Mouse (Mus musculus) MEL (cell line): ENCODE measurements at regions not wholly inside any gene's neighbourhood (a gene's known extent, or its start where the extent isn't known, plus 50 kb on each side); places are given as distances from the start of the nearest gene placed in this dataset.

Source experiments
- DNase-seq: peaks from one replicate; pipeline ENCODE4 v3.0.0; 2011; ENCODE audit warnings: low read depth, low spot score
- H3K27ac ChIP-seq: 2 replicates; pipeline ENCODE4 v1.5.1; 2012; ENCODE audit warnings: low read depth, mild to moderate bottlenecking, control low read depth, low read length, moderate library complexity; ENCODE audit not compliant: control insufficient read depth
- H3K27me3 ChIP-seq, 2 experiments: fragments of 150-350 bp in 1 of 2; sonication (generic) in 1 of 2; 2 replicates each; pipeline ENCODE4 v1.6.1; 2012; ENCODE audit warnings: low read length in 2 of 2, mild to moderate bottlenecking in 2 of 2, improper control_type of control experiment in 1 of 2, moderate library complexity in 1 of 2; ENCODE audit not compliant: insufficient read depth in 2 of 2, control insufficient read depth in 1 of 2
- H3K36me3 ChIP-seq, 2 experiments: 2 replicates each; pipeline ENCODE4 v1.6.1; 2012 to 2014; ENCODE audit warnings: low read length in 2 of 2, improper control_type of control experiment in 1 of 2, inconsistent platforms in 1 of 2, mild to moderate bottlenecking in 1 of 2; ENCODE audit not compliant: insufficient read depth in 2 of 2, control insufficient read depth in 1 of 2
- H3K4me1 ChIP-seq, 2 experiments: fragments of 150-350 bp in 1 of 2; sonication (generic) in 1 of 2; 2 replicates each; pipeline ENCODE4 v1.6.1; 2012; ENCODE audit warnings: low read length in 2 of 2, improper control_type of control experiment in 1 of 2, mild to moderate bottlenecking in 1 of 2; ENCODE audit not compliant: insufficient read depth in 2 of 2, control insufficient read depth in 1 of 2
- H3K4me3 ChIP-seq, 2 experiments: fragments of 150-350 bp in 1 of 2; sonication (generic) in 1 of 2; 2 replicates each; pipeline ENCODE4 v1.5.1; 2012; ENCODE audit warnings: low read depth in 2 of 2, low read length in 2 of 2, mild to moderate bottlenecking in 2 of 2, moderate library complexity in 2 of 2, control low read depth in 1 of 2, improper control_type of control experiment in 1 of 2; ENCODE audit not compliant: control insufficient read depth in 1 of 2, insufficient read depth in 1 of 2
- H3K79me2 ChIP-seq: 2 replicates; pipeline ENCODE4 v1.6.1; 2012; ENCODE audit warnings: mild to moderate bottlenecking, low read length, moderate library complexity; ENCODE audit not compliant: control insufficient read depth, poor library complexity, insufficient read depth
- H3K9ac ChIP-seq: 2 replicates; pipeline ENCODE4 v1.6.1; 2012; ENCODE audit warnings: low read depth, mild to moderate bottlenecking, control low read depth, low read length, moderate library complexity; ENCODE audit not compliant: control insufficient read depth, poor library complexity, severe bottlenecking
- H3K9me3 ChIP-seq: fragments of 150-350 bp; sonication (generic); replicated peaks from 2 replicates; pipeline ENCODE4 v1.6.1; 2012; ENCODE audit warnings: mild to moderate bottlenecking, low read length, improper control_type of control experiment, moderate library complexity; ENCODE audit not compliant: insufficient read depth
- CHD1 ChIP-seq: IDR thresholded peaks from 2 replicates; pipeline ENCODE4 v1.6.1; 2012; ENCODE audit warnings: low read depth, mild to moderate bottlenecking, inconsistent platforms, low read length, improper control_type of control experiment
- CHD2 ChIP-seq: IDR thresholded peaks from 2 replicates; pipeline ENCODE4 v1.6.1; 2011; ENCODE audit warnings: low read length, improper control_type of control experiment
- E2F4 ChIP-seq: IDR thresholded peaks from 2 replicates; pipeline ENCODE4 v1.6.1; 2011; ENCODE audit warnings: low read depth, low read length, improper control_type of control experiment, borderline replicate concordance
- ELF1 ChIP-seq: IDR thresholded peaks from 2 replicates; pipeline ENCODE4 v1.6.1; 2014; ENCODE audit warnings: low read depth, mild to moderate bottlenecking, inconsistent platforms, low read length, improper control_type of control experiment, moderate library complexity
- EP300 ChIP-seq, 2 experiments: IDR thresholded peaks; 2 replicates each; pipeline ENCODE4 v1.6.1; 2011; ENCODE audit warnings: improper control_type of control experiment in 2 of 2, low read length in 2 of 2, low read depth in 1 of 2, mild to moderate bottlenecking in 1 of 2
- ETS1 ChIP-seq: IDR thresholded peaks from 2 replicates; pipeline ENCODE4 v1.6.1; 2012; ENCODE audit warnings: low read depth, mild to moderate bottlenecking, inconsistent platforms, low read length, improper control_type of control experiment, moderate library complexity
- GATA1 ChIP-seq: IDR thresholded peaks from 2 replicates; pipeline ENCODE4 v1.6.1; 2011; ENCODE audit warnings: low read depth, low read length, improper control_type of control experiment
- JUND ChIP-seq: IDR thresholded peaks from 2 replicates; pipeline ENCODE4 v1.6.1; 2011; ENCODE audit warnings: low read depth, mild to moderate bottlenecking, improper control_type of control experiment, low read length
- MAFK ChIP-seq: IDR thresholded peaks from 2 replicates; pipeline ENCODE4 v1.6.1; 2011; ENCODE audit warnings: low read depth, mild to moderate bottlenecking, low read length, improper control_type of control experiment, borderline replicate concordance
- MAZ ChIP-seq: IDR thresholded peaks from 2 replicates; pipeline ENCODE4 v1.6.1; 2012; ENCODE audit warnings: low read depth, mild to moderate bottlenecking, inconsistent platforms, low read length, improper control_type of control experiment
- MXI1 ChIP-seq: IDR thresholded peaks from 2 replicates; pipeline ENCODE4 v1.6.1; 2011; ENCODE audit warnings: mild to moderate bottlenecking, low read depth, low read length, improper control_type of control experiment
- MYC ChIP-seq: IDR thresholded peaks from 2 replicates; pipeline ENCODE4 v1.6.1; 2011; ENCODE audit warnings: low read depth, mild to moderate bottlenecking, low read length, improper control_type of control experiment, moderate library complexity
- POLR2A ChIP-seq, 2 experiments: IDR thresholded peaks; 2 replicates each; pipeline ENCODE4 v1.6.1; 2011 to 2012; ENCODE audit warnings: low read length in 2 of 2, mild to moderate bottlenecking in 2 of 2, control low read depth in 1 of 2, improper control_type of control experiment in 1 of 2, low read depth in 1 of 2, moderate library complexity in 1 of 2; ENCODE audit not compliant: control insufficient read depth in 1 of 2, insufficient read depth in 1 of 2, poor library complexity in 1 of 2
- POLR2AphosphoS2 ChIP-seq: IDR thresholded peaks from 2 replicates; pipeline ENCODE4 v1.6.1; 2011; ENCODE audit warnings: low read length, improper control_type of control experiment
- POLR2AphosphoS5 ChIP-seq: IDR thresholded peaks from 2 replicates; pipeline ENCODE4 v1.6.1; 2012; ENCODE audit warnings: low read depth, borderline replicate concordance, mild to moderate bottlenecking, inconsistent platforms, low read length, moderate library complexity, mixed read lengths
- RCOR1 ChIP-seq: IDR thresholded peaks from 2 replicates; pipeline ENCODE4 v1.6.1; 2012; ENCODE audit warnings: low read depth, mild to moderate bottlenecking, inconsistent platforms, low read length, improper control_type of control experiment
- SIN3A ChIP-seq: IDR thresholded peaks from 2 replicates; pipeline ENCODE4 v1.6.1; 2012; ENCODE audit warnings: low read length, improper control_type of control experiment, inconsistent platforms
- TAL1 ChIP-seq: IDR thresholded peaks from 2 replicates; pipeline ENCODE4 v1.6.1; 2012; ENCODE audit warnings: mild to moderate bottlenecking, inconsistent platforms, low read length, moderate library complexity, mixed read lengths
- TCF12 ChIP-seq: IDR thresholded peaks from 2 replicates; pipeline ENCODE4 v1.6.1; 2014; ENCODE audit warnings: low read depth, mild to moderate bottlenecking, inconsistent platforms, low read length, improper control_type of control experiment, moderate library complexity
- USF2 ChIP-seq, 2 experiments: IDR thresholded peaks; 2 replicates each; pipeline ENCODE4 v1.6.1; 2011 to 2012; ENCODE audit warnings: improper control_type of control experiment in 2 of 2, low read length in 2 of 2, borderline replicate concordance in 1 of 2, inconsistent platforms in 1 of 2, low read depth in 1 of 2, mild to moderate bottlenecking in 1 of 2; ENCODE audit not compliant: insufficient read depth in 1 of 2
- ZC3H11A ChIP-seq: IDR thresholded peaks from 2 replicates; pipeline ENCODE4 v1.6.1; 2012; ENCODE audit warnings: low read depth, mild to moderate bottlenecking, inconsistent platforms, low read length, improper control_type of control experiment

GRCm38 (mm10) chr12:86816171-86816701 is 68.4 kb downstream of the Irf2bpl start:
- H3K36me3 ChIP-seq: peaks cover 0 to 4% of the 10 kb centered on the region in 2 experiments; a peak in 1 of 4 replicates
- H3K27me3 ChIP-seq: no peaks in the 10 kb centered on the region
- H3K9ac ChIP-seq: no peak overlapping the region
- H3K79me2 ChIP-seq: no peaks in the 10 kb centered on the region
- peak; percentile 81 for DNase-seq
- H3K4me3 ChIP-seq: no peak overlapping the region
- H3K4me1 ChIP-seq: peaks cover 2 to 22% of the 10 kb centered on the region in 2 experiments; a peak in 2 of 4 replicates
- no peaks in the 10 kb centered on the region for H3K9me3 ChIP-seq
- TF ChIP-seq GATA1 (peak; percentile 91), SIN3A (peak; percentile 66), MAZ (no peak), RCOR1 (peak; percentile 90), POLR2AphosphoS5 (no peak), ETS1 (peak; percentile 88), EP300 (IDR thresholded peaks at IDR 0.05; ENCODE audit: low read depth in 1 of 2, low read length in 2 of 2) (peak; percentile 48 to 65), TCF12 (peak; percentile 46; the same call in 1 of the 2 replicates), MXI1 (0 out of 2 replicates have a peak, but pooled peaks have one; percentile 23), ELF1 (no peak), CHD1 (no peak), ZC3H11A (no peak), TAL1 (peak; percentile 50), CHD2 (no peak)
- no peak overlapping the region for H3K27ac ChIP-seq

DNA sequence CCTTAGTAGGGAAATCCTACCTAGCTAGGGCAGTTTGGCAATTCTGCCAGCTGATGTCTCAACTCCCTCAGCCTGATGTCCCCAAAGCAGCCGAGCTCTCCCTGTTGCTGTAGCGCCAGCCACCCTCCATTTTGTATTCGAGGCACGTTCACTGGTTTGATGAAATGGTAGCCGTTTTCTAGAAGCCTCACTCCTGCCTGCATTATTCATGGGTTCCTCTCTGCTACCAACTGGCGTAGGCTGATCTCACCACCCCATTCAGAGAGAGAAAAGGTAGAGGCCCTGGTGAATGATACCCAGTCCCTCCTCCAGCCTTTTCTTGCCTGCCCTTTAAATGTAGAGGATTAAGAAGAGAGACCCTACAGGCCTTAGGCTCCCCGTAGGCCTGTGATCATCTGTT is 69.9 kb downstream of the Irf2bpl start:
- H3K9me3 ChIP-seq: no peaks in the 10 kb centered on the region
- H3K4me3 ChIP-seq: no peak overlapping the region
- H3K36me3 ChIP-seq: peaks cover 0 to 9% of the 10 kb centered on the region in 2 experiments; a peak in 2 of 4 replicates
- peaks cover 2 to 31% of the 10 kb centered on the region in 2 experiments; a peak in 2 of 4 replicates for H3K4me1 ChIP-seq
- no peak for DNase-seq
- H3K27ac ChIP-seq: no peak overlapping the region
- no peaks in the 10 kb centered on the region for H3K27me3 ChIP-seq
- no peak overlapping the region for H3K9ac ChIP-seq
- H3K79me2 ChIP-seq: no peaks in the 10 kb centered on the region
- TF ChIP-seq MXI1: no peak
- TF ChIP-seq TAL1: no peak
- TF ChIP-seq E2F4: no peak
- no peak for TF ChIP-seq POLR2A (IDR thresholded peaks at IDR 0.05; ENCODE audit: control insufficient read depth in 1 of 2, insufficient read depth in 1 of 2, low read depth in 1 of 2, low read length in 2 of 2, poor library complexity in 1 of 2)
- no peak for TF ChIP-seq USF2 (IDR thresholded peaks at IDR 0.05; ENCODE audit: borderline replicate concordance in 1 of 2, insufficient read depth in 1 of 2, low read depth in 1 of 2, low read length in 2 of 2)
- no peak for TF ChIP-seq CHD2
- no peak for TF ChIP-seq POLR2AphosphoS2
- no peak for TF ChIP-seq MAFK
- TF ChIP-seq GATA1: no peak
- TF ChIP-seq JUND: no peak
- TF ChIP-seq TCF12: no peak
- TF ChIP-seq MYC: no peak
